Mouse (Mus musculus): ENCODE measurements around the gene Ahcyl1. TPM values are rescaled to one million over a fixed set of nuclear protein-coding genes. Genes with fewer than 3 reads are reported as not detected.

Ahcyl1 gene
- polyA plus RNA-seq, 1 experiment, result 38.4 TPM

DNA sequence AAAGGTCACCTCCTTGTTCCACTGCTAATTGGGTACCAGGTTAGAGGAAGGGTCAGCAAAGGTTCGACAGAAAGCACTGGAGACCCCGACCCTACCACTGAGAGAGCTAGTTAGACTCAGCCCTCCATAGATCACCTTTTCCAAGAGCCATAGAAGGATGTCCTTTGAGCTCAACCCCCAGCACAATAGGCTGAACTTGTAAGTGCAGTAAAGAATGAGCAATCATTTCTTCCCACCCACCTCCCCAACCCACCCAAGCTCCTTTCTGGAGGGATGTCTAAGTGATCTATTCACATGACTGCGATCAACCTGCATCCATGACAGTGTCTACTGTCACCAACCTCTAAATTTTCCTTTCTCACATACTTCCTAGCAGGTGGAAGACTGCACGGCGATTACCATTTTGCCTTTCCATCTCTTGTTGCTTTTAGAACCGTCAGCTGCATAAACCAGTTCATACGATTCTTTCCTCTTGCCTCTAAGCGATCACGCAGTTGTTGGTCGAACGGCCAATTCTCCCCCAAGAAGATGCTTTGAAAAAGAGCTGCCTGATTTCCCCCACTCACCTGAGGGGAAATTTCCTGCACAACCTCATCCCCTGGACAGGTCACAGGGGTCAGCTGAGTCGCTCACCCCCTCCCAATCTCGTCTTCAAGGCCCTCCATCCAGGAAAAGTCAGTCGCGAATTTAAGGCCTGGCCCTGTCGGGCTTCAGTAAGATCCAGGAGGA is 977 bp downstream of the Ahcyl1 start:
- TF ChIP-seq CTCF (IDR thresholded peaks at IDR 0.05; ENCODE audit: control insufficient read depth, insufficient read depth, low read length) (no peak), POLR2A (IDR thresholded peaks at IDR 0.05; ENCODE audit: borderline replicate concordance, control insufficient read depth, low read depth, low read length) (no peak)
- WGBS, result 4% methylated on average over 16 of the region's 16 CpGs
- H3K4me1 ChIP-seq (ENCODE audit: control insufficient read depth, insufficient read depth, low read length), result peaks cover 1% of the 10 kb centered on the region; the same call in 1 of the 2 replicates
- H3K27ac ChIP-seq (ENCODE audit: control insufficient read depth, insufficient read depth, low read depth, low read length, poor library complexity), result no peak overlapping the region
- H3K4me3 ChIP-seq (replicated peaks; ENCODE audit: control insufficient read depth, low read depth, low read length), result peak overlapping the region; percentile 74

GRCm38 (mm10) chr3:107694256-107694900 is 2.0 kb downstream of the Ahcyl1 start:
- TF ChIP-seq POLR2A (IDR thresholded peaks at IDR 0.05; ENCODE audit: borderline replicate concordance, control insufficient read depth, low read depth, low read length) (no peak), CTCF (IDR thresholded peaks at IDR 0.05; ENCODE audit: control insufficient read depth, insufficient read depth, low read length) (no peak)
- peaks cover 1% of the 10 kb centered on the region; the same call in 1 of the 2 replicates for H3K4me1 ChIP-seq (ENCODE audit: control insufficient read depth, insufficient read depth, low read length)
- no peak overlapping the region for H3K27ac ChIP-seq (ENCODE audit: control insufficient read depth, insufficient read depth, low read depth, low read length, poor library complexity)
- 53% methylated on average over 2 of the region's 2 CpGs for WGBS
- no peak overlapping the region for H3K4me3 ChIP-seq (replicated peaks; ENCODE audit: control insufficient read depth, low read depth, low read length)

- Histone ChIP-seq H3K27ac (ENCODE audit: control insufficient read depth, insufficient read depth, low read depth, low read length, poor library complexity) (no peak overlapping the region), H3K4me1 (ENCODE audit: control insufficient read depth, insufficient read depth, low read length) (peaks cover 1% of the 10 kb centered on the region; the same call in 1 of the 2 replicates), H3K4me3 (replicated peaks; ENCODE audit: control insufficient read depth, low read depth, low read length) (no peak overlapping the region)
- TF ChIP-seq POLR2A (IDR thresholded peaks at IDR 0.05; ENCODE audit: borderline replicate concordance, control insufficient read depth, low read depth, low read length), result no peak
- no peak for TF ChIP-seq CTCF (IDR thresholded peaks at IDR 0.05; ENCODE audit: control insufficient read depth, insufficient read depth, low read length)
- 85% methylated on average over 2 of the region's 2 CpGs for WGBS
These were observed 6.0 kb downstream of the Ahcyl1 start for GRCm38 (mm10) chr3:107690366-107690765.

DNA sequence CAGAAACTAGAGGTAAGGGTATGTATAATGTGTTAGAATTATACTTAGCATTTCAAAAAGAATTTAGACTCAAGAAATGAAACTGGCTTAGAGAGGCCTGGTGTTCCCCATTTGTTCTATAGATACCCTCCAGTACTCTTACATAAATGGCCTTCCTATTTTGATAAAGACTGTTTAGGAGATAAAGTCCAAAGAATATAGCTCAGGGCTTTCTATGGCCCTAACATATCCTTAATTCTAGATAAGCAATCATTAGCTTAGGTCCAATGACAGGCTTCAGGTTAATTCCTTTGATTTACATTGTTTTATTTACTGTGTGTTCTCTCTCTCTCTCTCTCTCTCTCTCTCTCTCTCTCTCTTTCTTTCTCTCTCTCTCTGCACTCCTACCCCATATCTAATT is 7.1 kb downstream of the Ahcyl1 start:
- Histone ChIP-seq H3K4me3 (replicated peaks; ENCODE audit: control insufficient read depth, low read depth, low read length) (no peak overlapping the region), H3K27ac (ENCODE audit: control insufficient read depth, insufficient read depth, low read depth, low read length, poor library complexity) (no peak overlapping the region), H3K4me1 (ENCODE audit: control insufficient read depth, insufficient read depth, low read length) (no peaks in the 10 kb centered on the region; the same call in 1 of the 2 replicates)
- TF ChIP-seq CTCF (IDR thresholded peaks at IDR 0.05; ENCODE audit: control insufficient read depth, insufficient read depth, low read length) (no peak), POLR2A (IDR thresholded peaks at IDR 0.05; ENCODE audit: borderline replicate concordance, control insufficient read depth, low read depth, low read length) (no peak)

DNA sequence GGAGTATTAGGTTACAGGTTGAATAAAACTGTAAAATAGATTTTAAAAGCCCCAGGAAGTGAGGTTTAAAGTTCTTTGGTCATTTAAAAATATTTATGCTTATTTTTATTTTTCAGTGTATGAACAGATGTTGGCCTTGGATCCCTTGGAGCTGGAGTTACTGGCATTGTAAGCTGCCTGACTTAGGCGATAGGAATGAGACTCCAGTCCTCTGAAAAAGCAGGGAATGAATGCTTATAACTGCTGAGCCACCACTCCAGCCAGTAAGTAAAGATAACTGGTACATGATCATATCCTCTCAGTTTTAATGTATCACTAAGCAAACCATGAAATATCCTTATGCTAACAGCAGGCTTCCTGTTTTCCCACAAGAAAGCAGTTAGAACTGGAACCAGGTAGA is 8.1 kb downstream of the Ahcyl1 start:
- H3K4me1 ChIP-seq (ENCODE audit: control insufficient read depth, insufficient read depth, low read length), result no peaks in the 10 kb centered on the region; the same call in 1 of the 2 replicates
- H3K4me3 ChIP-seq (replicated peaks; ENCODE audit: control insufficient read depth, low read depth, low read length), result no peak overlapping the region
- TF ChIP-seq POLR2A (IDR thresholded peaks at IDR 0.05; ENCODE audit: borderline replicate concordance, control insufficient read depth, low read depth, low read length) (no peak), CTCF (IDR thresholded peaks at IDR 0.05; ENCODE audit: control insufficient read depth, insufficient read depth, low read length) (no peak)
- no peak overlapping the region for H3K27ac ChIP-seq (ENCODE audit: control insufficient read depth, insufficient read depth, low read depth, low read length, poor library complexity)
- WGBS, result 88% methylated on average over 1 of the region's 1 CpGs

DNA sequence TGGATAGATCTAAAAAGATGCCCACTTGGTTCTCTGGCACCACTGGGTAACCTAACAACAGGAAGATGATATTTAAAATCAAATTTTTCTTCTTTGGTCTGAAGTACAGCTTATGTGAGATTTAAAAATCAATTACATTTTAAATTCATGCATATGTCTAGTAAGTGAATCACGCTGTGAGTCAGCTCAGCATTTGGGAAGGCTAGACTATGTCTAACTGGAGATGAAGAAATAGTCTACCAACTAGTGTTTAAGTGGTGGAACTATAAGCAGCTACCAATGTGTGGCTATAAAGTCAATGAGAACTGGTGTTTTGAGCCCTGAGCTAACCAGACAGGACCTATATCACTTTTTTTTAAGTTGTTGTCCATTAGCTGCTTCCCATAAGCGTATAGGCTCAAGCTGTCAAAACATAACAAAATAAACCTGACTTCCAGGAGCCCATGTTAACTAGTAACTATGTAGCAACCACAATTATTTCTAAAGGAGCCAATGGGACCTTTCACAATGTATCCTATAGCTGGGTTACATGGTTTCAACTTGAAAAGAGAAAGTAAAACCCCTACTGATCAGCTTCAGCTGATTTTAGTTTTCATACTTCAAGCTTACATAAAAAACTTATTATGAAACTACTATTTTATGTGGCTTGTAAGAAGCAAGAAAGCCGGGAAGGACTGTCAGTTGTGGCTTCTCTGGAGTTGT is 9.9 kb downstream of the Ahcyl1 start:
- H3K27ac ChIP-seq (ENCODE audit: control insufficient read depth, insufficient read depth, low read depth, low read length, poor library complexity), result no peak overlapping the region

DNA sequence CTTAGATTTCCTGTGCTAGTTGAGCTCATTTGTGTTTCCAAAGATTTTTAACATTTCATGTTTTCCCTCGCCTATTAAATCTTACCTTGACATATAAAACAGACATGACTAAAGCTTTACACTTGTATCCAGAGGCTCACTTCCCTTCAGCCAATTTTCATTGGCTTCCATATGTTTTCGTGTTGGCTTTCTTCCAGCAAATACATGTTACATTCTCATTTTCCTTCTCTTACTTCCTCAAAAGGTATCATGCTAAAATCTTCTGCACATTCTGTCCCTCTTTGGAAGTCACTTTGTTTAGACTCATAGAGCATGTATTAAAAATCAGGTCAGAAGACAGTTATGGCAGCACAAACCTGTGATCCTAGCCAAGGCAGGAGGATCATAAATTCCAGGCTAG is 10.7 kb downstream of the Ahcyl1 start:
- TF ChIP-seq POLR2A (IDR thresholded peaks at IDR 0.05; ENCODE audit: borderline replicate concordance, control insufficient read depth, low read depth, low read length) (no peak), CTCF (IDR thresholded peaks at IDR 0.05; ENCODE audit: control insufficient read depth, insufficient read depth, low read length) (no peak)
- H3K4me1 ChIP-seq (ENCODE audit: control insufficient read depth, insufficient read depth, low read length), result no peaks in the 10 kb centered on the region; the same call in 1 of the 2 replicates
- WGBS, result 71% methylated on average over 2 of the region's 2 CpGs

More for the DNA sequence above, 9.9 kb downstream of the Ahcyl1 start:
- no peak for TF ChIP-seq POLR2A (IDR thresholded peaks at IDR 0.05; ENCODE audit: borderline replicate concordance, control insufficient read depth, low read depth, low read length)
- TF ChIP-seq CTCF (IDR thresholded peaks at IDR 0.05; ENCODE audit: control insufficient read depth, insufficient read depth, low read length), result no peak
- WGBS, result 60% methylated on average over 3 of the region's 3 CpGs
- Histone ChIP-seq H3K4me3 (replicated peaks; ENCODE audit: control insufficient read depth, low read depth, low read length) (no peak overlapping the region), H3K4me1 (ENCODE audit: control insufficient read depth, insufficient read depth, low read length) (no peaks in the 10 kb centered on the region; the same call in 1 of the 2 replicates)

GRCm38 (mm10) chr3:107683587-107683986 is 12.8 kb downstream of the Ahcyl1 start:
- no peaks in the 10 kb centered on the region; the same call in 1 of the 2 replicates for H3K4me1 ChIP-seq (ENCODE audit: control insufficient read depth, insufficient read depth, low read length)
- no peak overlapping the region for H3K27ac ChIP-seq (ENCODE audit: control insufficient read depth, insufficient read depth, low read depth, low read length, poor library complexity)
- H3K4me3 ChIP-seq (replicated peaks; ENCODE audit: control insufficient read depth, low read depth, low read length), result no peak overlapping the region
- TF ChIP-seq POLR2A (IDR thresholded peaks at IDR 0.05; ENCODE audit: borderline replicate concordance, control insufficient read depth, low read depth, low read length) (no peak), CTCF (IDR thresholded peaks at IDR 0.05; ENCODE audit: control insufficient read depth, insufficient read depth, low read length) (no peak)
- WGBS, result 72% methylated on average over 1 of the region's 1 CpGs

More for the DNA sequence above, 10.7 kb downstream of the Ahcyl1 start:
- H3K4me3 ChIP-seq (replicated peaks; ENCODE audit: control insufficient read depth, low read depth, low read length), result no peak overlapping the region
- no peak overlapping the region for H3K27ac ChIP-seq (ENCODE audit: control insufficient read depth, insufficient read depth, low read depth, low read length, poor library complexity)
